Mouse (Mus musculus) hindbrain, embryonic 10.5 days (tissue): ENCODE data around the gene Zbtb22. TPM values are rescaled to one million over a fixed set of nuclear protein-coding genes. Genes with fewer than 3 reads are reported as not detected.
"Not testable (repeated sequence)": the region's sequence is repeated elsewhere in the genome, so short reads cannot be mapped to it uniquely, and the experiment has no call there.

Source experiments
- DNase-seq: peaks from one replicate; pipeline ENCODE4 v3.0.0-alpha.2; 2017; ENCODE audit warnings: low spot score
- H3K27ac ChIP-seq: fragments of 300-500 bp; sonication (generic); 2 replicates; pipeline ENCODE4 v1.5.1; 2016; ENCODE audit warnings: mild to moderate bottlenecking, moderate library complexity
- H3K27me3 ChIP-seq: fragments of 300-500 bp; sonication (generic); 2 replicates; pipeline ENCODE4 v1.6.1; 2016; ENCODE audit warnings: mild to moderate bottlenecking; ENCODE audit not compliant: poor library complexity, insufficient read depth, severe bottlenecking
- H3K36me3 ChIP-seq: fragments of 300-500 bp; sonication (generic); 2 replicates; pipeline ENCODE4 v1.6.1; 2016; ENCODE audit warnings: mild to moderate bottlenecking, moderate library complexity
- H3K4me1 ChIP-seq: fragments of 300-500 bp; sonication (generic); replicated peaks from 2 replicates; pipeline ENCODE4 v1.6.1; 2016; ENCODE audit warnings: mild to moderate bottlenecking
- H3K4me3 ChIP-seq: fragments of 300-500 bp; sonication (generic); 2 replicates; pipeline ENCODE4 v1.5.1; 2016; ENCODE audit warnings: mild to moderate bottlenecking, moderate library complexity
- H3K9me3 ChIP-seq: fragments of 300-500 bp; sonication (generic); 2 replicates; pipeline ENCODE4 v1.6.1; 2016; ENCODE audit warnings: mild to moderate bottlenecking, moderate library complexity
- WGBS: fragments of 180-500 bp; shearing (Covaris S2); methylation state at CpG from one replicate; pipeline ENCODE4 v1.1.7; 2016; 5-methylcytosine and 5-hydroxymethylcytosine counted together
- polyA plus RNA-seq: library from polyadenylated mRNA; unstranded; fragments of >200 nt; fragmentation: Nextera tagmentation; extraction: Ambion mirVana; gene quantifications from 2 replicates; pipeline ENCODE4 v1.2.1, GENCODE M21; 2016

The Zbtb22 gene
- polyA plus RNA-seq, 1 experiment from 2014 or later, result 23.0 TPM

- Histone ChIP-seq H3K27me3 (no peaks in the 10 kb centered on the region), H3K9me3 (no peaks in the 10 kb centered on the region), H3K27ac (no peak overlapping the region), H3K4me1 (peaks cover 29% of the 10 kb centered on the region), H3K36me3 (peaks cover 97% of the 10 kb centered on the region), H3K4me3 (no peak overlapping the region)
- 92% methylated on average over 10 of the region's 10 CpGs for WGBS
- DNase-seq, result no peak
These were observed 31.9 kb downstream of the Zbtb22 start for GRCm38 (mm10) chr17:33947430-33948089.

DNA sequence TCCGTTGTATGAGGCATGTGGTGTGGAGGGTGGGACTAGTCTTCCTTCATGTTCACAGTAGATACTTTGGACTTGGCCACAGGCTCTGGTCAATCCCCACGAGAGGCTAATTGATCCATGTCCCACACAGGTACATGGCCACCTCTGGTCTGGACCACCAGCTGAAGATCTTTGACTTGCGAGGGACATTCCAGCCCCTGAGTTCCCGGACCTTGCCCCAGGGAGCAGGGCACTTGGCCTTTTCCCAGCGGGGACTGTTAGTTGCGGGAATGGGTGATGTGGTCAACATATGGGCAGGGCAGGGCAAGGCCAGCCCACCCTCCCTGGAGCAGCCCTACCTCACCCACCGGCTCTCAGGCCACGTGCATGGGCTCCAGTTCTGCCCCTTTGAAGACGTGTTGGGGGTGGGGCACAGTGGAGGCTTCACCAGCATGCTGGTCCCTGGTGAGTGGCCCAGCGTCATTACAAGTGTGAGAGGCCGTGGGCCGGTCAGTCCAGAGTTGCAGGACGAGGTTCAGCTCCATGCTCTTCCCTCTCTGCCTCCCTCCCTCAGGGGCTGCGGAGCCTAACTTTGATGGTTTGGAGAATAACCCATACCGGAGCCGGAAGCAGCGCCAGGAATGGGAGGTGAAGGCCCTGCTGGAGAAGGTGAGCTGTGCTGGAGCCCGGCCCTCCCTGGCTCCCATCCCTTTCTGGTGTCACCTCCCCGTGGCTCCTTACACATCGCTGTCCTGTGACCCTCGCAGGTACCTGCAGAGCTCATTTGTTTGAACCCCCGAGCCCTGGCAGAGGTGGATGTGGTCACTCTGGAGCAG, 32.6 kb downstream of the Zbtb22 start:
- peaks cover 97% of the 10 kb centered on the region for H3K36me3 ChIP-seq
- no peaks in the 10 kb centered on the region for H3K9me3 ChIP-seq
- H3K27me3 ChIP-seq, result no peaks in the 10 kb centered on the region
- H3K4me3 ChIP-seq, result no peak overlapping the region
- DNase-seq, result no peak
- peaks cover 36% of the 10 kb centered on the region for H3K4me1 ChIP-seq
- WGBS, result 89% methylated on average over 22 of the region's 22 CpGs
- no peak overlapping the region for H3K27ac ChIP-seq

GRCm38 (mm10) chr17:33948905-33949537, 33.3 kb downstream of the Zbtb22 start:
- Histone ChIP-seq H3K4me1 (peaks cover 43% of the 10 kb centered on the region), H3K27me3 (no peaks in the 10 kb centered on the region), H3K36me3 (peaks cover 97% of the 10 kb centered on the region), H3K9me3 (no peaks in the 10 kb centered on the region), H3K4me3 (no peak overlapping the region), H3K27ac (no peak overlapping the region)
- 93% methylated on average over 19 of the region's 19 CpGs for WGBS
- no peak for DNase-seq

DNA sequence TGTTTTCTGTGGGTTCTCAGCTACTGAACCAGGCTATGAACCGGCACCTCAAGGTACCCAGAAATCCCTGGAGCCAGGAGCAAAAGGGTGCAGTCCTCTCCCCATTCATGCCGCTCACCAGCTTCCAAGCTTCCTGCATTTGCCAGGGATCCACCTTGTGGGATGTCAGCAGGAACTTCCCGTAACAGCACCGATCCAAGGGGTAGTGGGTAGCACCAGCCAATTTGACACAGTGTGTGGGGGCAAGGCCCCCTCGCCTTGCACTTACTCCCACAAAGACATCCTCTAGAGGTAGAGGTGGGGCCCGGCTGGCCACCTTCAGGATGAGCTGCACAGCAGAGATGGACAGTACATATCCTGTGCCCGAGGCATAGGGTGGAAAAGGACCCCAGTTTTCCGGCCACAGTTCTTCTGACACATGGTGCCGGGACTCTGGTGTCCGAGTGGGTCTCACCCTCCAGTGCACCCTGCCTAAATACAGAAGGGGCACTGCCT, 34.5 kb downstream of the Zbtb22 start:
- Histone ChIP-seq H3K36me3 (peaks cover 93% of the 10 kb centered on the region), H3K27me3 (no peaks in the 10 kb centered on the region), H3K4me3 (peak overlapping the region; percentile 51), H3K27ac (peak overlapping the region; percentile 87), H3K9me3 (no peaks in the 10 kb centered on the region), H3K4me1 (peaks cover 52% of the 10 kb centered on the region)
- WGBS, result 79% methylated on average over 10 of the region's 10 CpGs
- DNase-seq, result no peak

GRCm38 (mm10) chr17:33951021-33951946, 35.6 kb downstream of the Zbtb22 start, which contains the start of gene B3galt4:
Gene B3galt4 (minus strand): TSS chr17:33951488.
- Histone ChIP-seq H3K4me1 (peaks cover 53% of the 10 kb centered on the region), H3K36me3 (peaks cover 82% of the 10 kb centered on the region), H3K4me3 (peak within 1 kb of the TSS; percentile 51), H3K9me3 (no peaks in the 10 kb centered on the region), H3K27ac (peak within 1 kb of the TSS; percentile 87), H3K27me3 (no peaks in the 10 kb centered on the region)
- WGBS, result 1% methylated on average over 45 of the region's 45 CpGs
- peak; percentile 85 for DNase-seq

DNA sequence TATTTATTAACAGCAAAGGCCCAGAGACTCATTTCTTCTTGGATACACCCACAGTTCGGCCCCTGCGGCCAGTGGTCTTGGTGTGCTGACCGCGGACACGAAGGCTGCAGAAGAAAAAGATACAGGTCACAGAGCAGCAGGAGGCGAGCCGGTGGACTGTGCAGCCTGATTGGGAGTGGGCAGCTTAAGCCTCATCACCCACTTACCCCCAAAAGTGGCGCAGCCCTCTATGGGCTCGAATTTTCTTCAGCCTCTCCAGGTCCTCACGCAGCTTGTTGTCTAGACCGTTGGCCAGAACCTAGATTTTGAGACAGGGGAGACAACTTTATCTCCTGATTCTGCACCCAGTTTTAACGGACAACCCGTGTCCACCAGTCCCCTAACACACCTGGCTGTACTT, 36.3 kb downstream of the Zbtb22 start:
- H3K36me3 ChIP-seq, result peaks cover 76% of the 10 kb centered on the region
- not testable (repeated sequence) for H3K27me3 ChIP-seq, DNase-seq, H3K9me3 ChIP-seq
- WGBS, result 76% methylated on average over 13 of the region's 13 CpGs
- H3K4me3 ChIP-seq, result peak overlapping the region; percentile 51
- peak overlapping the region; percentile 87 for H3K27ac ChIP-seq
- H3K4me1 ChIP-seq, result peaks cover 59% of the 10 kb centered on the region

DNA sequence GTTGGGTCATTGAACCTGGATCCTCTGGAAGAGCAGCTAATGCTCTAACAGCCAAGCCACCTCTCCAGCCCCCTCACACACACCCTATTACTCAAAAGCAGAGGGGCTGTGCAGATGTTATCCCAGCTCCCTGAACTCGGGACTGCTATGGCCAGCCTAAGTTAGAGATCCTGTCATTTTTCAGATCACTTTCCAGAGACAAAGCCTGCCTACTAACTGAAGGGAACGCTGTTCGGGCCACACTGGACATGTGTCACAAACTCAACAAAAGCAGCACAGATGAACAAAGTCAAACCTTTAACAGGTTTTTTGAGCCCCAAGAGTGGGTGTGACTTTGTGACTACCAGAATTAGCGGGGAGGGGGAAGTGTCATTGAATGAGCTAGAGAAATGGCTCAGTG, 37.2 kb downstream of the Zbtb22 start:
- H3K9me3 ChIP-seq, result no peaks in the 10 kb centered on the region
- peaks cover 69% of the 10 kb centered on the region for H3K36me3 ChIP-seq
- no peak overlapping the region for H3K27ac ChIP-seq
- H3K4me3 ChIP-seq, result peak overlapping the region; percentile 96
- no peak for DNase-seq
- WGBS, result 85% methylated on average over 4 of the region's 4 CpGs
- H3K4me1 ChIP-seq, result peaks cover 61% of the 10 kb centered on the region
- no peaks in the 10 kb centered on the region for H3K27me3 ChIP-seq

DNA sequence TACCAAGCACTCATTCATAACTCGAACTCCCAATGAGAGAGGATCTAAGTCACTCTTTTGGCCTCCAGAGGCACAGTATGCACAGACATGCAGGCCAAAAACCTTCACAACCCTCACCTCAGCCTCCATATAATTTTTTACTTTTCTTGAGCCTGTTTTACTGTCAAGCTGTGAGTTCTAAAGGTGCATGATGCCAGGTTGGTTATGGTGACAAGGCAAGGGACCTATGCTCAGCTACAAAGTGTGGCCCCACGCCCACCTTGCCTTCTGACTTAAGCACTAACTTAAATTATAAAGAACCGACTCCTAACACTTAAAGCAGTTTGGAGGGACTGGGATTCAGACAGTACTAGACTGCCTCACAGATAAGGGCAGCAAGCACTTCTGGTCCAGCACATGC, 37.6 kb downstream of the Zbtb22 start:
- 92% methylated on average over 3 of the region's 3 CpGs for WGBS
- no peaks in the 10 kb centered on the region for H3K27me3 ChIP-seq
- DNase-seq, result no peak
- no peak overlapping the region for H3K27ac ChIP-seq
- H3K4me1 ChIP-seq, result peaks cover 61% of the 10 kb centered on the region
- H3K4me3 ChIP-seq, result peak overlapping the region; percentile 96
- H3K36me3 ChIP-seq, result peaks cover 69% of the 10 kb centered on the region
- no peaks in the 10 kb centered on the region for H3K9me3 ChIP-seq

DNA sequence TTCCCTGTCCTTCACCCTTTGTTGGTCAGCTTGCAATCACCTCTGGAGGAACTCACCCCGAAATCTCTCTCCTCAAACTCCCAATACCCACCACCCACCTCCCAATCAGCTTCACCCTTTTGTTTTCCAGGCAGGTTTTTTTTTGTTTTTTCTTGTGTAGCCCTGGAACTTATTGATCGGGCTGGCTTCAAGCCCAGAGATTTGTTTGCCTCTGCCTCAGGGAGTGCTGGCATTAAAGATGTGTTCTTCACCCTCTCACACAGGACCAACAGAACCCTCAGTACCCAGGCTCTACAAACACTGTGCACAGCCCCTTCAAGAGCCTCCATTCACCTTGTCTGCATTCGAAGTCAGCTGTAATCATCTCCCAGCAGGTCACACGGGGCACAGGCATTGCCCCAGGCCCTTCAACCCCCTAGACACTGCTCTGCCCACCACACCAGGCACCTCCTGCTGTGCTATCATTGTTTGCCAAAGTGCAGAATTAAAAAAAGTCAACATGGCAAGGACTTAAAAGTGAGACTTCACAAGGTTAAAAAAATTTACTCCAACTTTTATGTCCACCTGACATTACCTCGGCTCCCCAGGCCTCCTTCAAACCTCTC, 38.4 kb downstream of the Zbtb22 start:
- Histone ChIP-seq H3K4me3 (peak overlapping the region; percentile 96), H3K36me3 (peaks cover 69% of the 10 kb centered on the region), H3K27me3 (no peaks in the 10 kb centered on the region), H3K27ac (peak overlapping the region; percentile 97), H3K4me1 (peaks cover 61% of the 10 kb centered on the region), H3K9me3 (no peaks in the 10 kb centered on the region)
- 41% methylated on average over 5 of the region's 5 CpGs for WGBS
- DNase-seq, result no peak

GRCm38 (mm10) chr17:33954646-33955554, 39.2 kb downstream of the Zbtb22 start:
- Histone ChIP-seq H3K36me3 (peaks cover 69% of the 10 kb centered on the region), H3K27me3 (no peaks in the 10 kb centered on the region), H3K4me3 (peak overlapping the region; percentile 96), H3K27ac (peak overlapping the region; percentile 97), H3K4me1 (peaks cover 57% of the 10 kb centered on the region), H3K9me3 (no peaks in the 10 kb centered on the region)
- no peak for DNase-seq
- 1% methylated on average over 33 of the region's 33 CpGs for WGBS

DNA sequence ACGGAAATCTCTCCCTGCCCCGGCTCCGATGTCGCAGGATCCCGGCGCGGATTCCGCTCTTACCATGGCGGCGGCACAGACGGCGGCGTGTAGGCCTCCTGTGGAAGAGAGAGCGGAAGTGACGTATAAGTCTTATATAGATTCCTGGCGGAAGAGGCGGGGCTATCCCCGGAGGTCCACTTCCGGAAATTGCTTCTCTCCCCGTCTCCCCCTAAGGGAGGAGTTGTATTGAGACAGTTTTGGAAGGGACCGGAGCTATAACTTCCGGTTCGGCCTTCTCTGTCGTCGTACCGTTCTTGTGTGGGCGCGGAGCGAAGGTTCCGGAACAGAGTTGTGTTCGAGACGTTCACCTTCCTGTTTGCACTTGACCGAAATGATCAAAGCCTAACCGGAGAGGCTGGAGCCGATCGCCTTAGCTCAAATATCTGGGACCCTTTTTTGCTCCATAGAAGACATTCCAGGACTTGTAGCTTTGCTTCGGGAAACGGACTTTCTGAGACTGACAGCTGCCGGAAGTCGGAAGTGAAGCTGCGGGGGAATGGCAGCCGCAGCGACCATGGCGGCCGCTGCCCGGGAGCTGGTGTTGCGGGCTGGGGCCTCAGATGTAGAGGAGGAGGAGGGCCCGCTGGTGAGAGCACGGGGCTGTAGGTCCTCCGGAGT, 40.0 kb downstream of the Zbtb22 start, which contains the start of the genes Vps52 and Rps18:
Vps52 (plus strand) TSS at position 258 of the 660 bp plus-strand sequence.
Rps18 (minus strand) TSS at position 447 of the 660 bp plus-strand sequence.
- peak; percentile 95 for DNase-seq
- Histone ChIP-seq H3K4me1 (peaks cover 50% of the 10 kb centered on the region), H3K27me3 (no peaks in the 10 kb centered on the region), H3K27ac (peak within 1 kb of the TSS; percentile 97), H3K4me3 (peak within 1 kb of the TSS; percentile 96), H3K9me3 (no peaks in the 10 kb centered on the region), H3K36me3 (peaks cover 68% of the 10 kb centered on the region)
- under 1% methylated on average over 50 of the region's 50 CpGs for WGBS
